Mouse (Mus musculus): ENCODE measurements around the gene Asic4. TPM values are rescaled to one million over a fixed set of nuclear protein-coding genes. Genes with fewer than 3 reads are reported as not detected.

The Asic4 gene
- total RNA-seq, 2 experiments from 2014 or later = not detected

DNA sequence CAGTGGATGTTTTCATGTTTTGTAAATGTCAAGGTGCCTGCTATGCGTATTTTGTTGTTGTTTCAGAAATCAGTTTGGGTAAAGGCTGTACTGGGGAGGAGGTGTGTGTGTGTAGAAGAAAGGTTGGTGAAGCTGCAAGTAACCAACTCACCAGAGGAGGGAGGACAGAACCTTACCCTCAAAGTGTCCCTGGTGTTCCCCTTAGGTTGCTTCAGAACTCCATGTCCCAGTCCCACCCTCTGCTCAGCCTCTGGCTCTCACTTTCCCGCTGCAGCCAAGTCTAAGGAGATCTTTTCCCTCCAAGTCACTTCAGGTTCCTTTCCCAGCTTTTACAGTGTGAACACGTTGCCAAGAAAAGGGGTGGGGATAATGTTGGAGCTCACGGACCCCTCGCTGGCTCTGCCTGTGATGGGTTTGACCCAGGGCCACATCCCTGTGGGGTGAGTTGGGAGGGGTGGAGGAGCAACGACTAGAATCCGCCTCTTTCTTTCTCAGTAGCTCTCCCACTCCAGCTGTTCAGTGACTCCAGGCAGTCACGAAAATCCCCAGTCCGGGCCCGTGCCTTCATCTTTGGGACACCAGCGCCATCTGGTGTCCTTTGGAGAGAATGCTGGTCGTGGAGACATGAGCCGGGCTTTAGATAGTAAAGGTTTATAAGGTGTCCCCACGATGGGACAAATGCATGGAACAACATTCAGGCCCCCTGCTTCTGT is 17.1 kb downstream of the Asic4 start:
- DNase-seq = peak; percentile 89

DNA sequence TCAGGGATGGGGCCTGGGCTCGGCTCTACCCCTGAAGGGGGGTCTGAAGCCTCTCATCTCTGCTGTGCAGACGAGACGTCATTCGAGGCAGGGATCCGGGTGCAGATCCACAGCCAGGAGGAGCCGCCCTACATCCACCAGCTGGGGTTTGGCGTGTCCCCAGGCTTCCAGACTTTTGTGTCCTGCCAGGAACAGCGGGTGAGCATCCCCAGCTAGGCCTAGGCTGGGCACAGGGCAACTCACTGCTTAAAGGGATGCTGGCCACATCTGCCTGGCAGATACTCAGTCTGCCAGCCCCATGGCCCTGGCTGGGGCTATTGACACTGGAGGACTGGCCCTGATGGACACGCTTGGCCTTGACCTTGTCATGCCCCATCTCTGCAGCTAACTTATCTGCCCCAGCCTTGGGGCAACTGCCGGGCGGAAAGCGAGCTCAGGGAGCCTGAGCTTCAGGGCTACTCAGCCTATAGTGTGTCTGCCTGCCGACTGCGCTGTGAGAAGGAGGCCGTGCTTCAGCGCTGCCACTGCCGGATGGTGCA is 19.1 kb downstream of the Asic4 start:
- DNase-seq = no peak

- DNase-seq = no peak
These were observed 26.2 kb downstream of the Asic4 start for GRCm38 (mm10) chr1:75476441-75476840.

- peak; percentile 89 for DNase-seq
These were observed 27.2 kb downstream of the Asic4 start for GRCm38 (mm10) chr1:75477264-75477965.

DNA sequence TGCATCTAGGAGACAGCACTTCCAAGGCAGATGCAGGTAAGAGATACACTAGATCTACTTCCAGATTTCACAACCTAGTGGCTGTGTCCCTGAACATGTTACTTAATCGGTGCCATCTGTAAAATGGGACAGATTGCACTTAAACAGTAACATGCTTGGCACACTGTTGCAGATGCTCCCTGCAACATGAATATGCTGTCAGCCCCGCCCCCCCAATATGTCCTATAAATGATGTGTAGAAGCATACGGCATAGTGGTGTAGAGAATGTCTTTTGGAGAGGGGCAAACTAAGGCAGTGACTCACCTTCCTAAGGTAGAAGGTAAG is 27.7 kb downstream of the Asic4 start:
- DNase-seq = no peak

DNA sequence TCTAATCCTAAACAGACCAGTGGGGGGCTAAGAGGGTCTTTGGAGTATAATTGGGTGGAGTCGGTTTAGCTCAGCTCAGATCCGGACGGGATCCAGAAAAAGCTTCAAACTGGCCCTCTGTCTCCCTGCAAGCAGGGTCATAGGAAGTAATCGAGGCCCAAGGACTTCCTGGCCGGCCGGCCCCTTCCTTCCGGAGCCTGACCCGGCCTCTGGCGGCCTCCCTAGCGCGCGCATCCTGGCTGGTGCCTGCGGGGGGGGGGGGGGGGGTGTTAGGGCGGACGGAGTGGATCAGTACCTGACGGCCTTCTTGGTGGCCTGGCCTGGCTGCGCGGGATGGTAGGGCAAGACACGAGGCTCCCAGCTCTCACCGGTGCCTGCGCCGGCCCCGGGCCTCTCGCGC is 28.3 kb downstream of the Asic4 start:
- DNase-seq = peak; percentile 69

DNA sequence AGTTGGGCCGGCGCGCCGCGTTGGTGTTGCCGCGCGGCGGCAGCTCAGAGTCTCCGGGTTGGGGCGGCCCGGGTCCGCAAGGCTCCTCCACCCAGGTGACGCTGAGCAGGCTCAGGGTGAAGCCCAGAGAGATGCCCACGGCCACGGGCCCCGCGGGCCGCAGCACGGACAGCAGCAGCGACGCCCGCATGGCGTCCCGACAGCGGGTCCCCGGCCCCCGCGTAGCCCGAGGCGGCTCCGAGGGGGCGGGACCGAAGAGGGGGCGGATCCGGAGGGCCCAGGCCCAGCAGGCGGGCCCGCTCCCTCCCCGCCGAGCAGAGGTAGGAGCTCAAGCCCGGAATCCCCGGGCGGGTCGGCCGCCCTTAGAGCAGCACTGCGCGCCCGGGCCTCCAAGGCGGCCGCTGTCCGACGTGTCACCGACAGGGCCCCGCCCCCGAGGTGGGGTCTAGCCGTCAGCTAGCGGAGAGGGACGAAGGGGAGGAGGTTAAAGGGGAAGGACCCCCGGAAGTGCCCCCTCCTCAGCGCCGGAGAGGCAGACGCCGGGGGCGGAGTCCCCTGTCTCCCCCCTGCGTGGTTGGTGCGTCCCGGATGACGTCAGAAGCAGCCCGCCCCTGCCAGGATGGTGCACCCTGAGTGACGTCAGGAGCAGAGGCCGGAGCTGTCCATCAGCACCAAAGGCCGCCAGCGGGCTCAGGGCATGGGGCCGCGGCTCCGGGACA is 28.8 kb downstream of the Asic4 start, which contains the start of the genes Chpf and Tmem198:
Chpf (minus strand) TSS at position 392 of the 719 bp plus-strand sequence.
Tmem198 (plus strand) TSS at position 617 of the 719 bp plus-strand sequence.
- peak; percentile 98 for DNase-seq

DNA sequence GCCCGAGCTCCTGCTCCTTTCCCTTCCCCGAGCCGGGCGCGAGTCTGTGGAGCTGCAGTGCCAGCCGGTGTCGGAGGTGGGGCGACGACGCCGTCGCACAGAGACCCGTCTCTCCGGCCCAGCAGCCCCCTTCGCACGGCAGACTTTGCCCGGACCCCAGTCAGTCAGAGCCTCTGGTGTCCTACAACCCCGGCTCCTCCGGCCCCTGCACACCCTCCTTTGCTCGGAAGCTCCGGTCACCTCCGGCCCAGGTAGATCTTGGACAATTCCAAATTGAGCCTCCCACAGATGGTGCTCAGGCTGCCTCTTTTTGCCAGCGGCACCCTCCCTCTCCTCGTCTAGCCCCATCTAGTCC is 29.4 kb downstream of the Asic4 start:
- no peak for DNase-seq

GRCm38 (mm10) chr1:75480036-75480435 is 29.8 kb downstream of the Asic4 start:
- no peak for DNase-seq

GRCm38 (mm10) chr1:75480735-75481134 is 30.5 kb downstream of the Asic4 start:
- no peak for DNase-seq

- no peak for DNase-seq
These were observed 36.3 kb downstream of the Asic4 start for GRCm38 (mm10) chr1:75486561-75486960.

- DNase-seq = no peak
These were observed 36.8 kb downstream of the Asic4 start for GRCm38 (mm10) chr1:75487040-75487404.

DNA sequence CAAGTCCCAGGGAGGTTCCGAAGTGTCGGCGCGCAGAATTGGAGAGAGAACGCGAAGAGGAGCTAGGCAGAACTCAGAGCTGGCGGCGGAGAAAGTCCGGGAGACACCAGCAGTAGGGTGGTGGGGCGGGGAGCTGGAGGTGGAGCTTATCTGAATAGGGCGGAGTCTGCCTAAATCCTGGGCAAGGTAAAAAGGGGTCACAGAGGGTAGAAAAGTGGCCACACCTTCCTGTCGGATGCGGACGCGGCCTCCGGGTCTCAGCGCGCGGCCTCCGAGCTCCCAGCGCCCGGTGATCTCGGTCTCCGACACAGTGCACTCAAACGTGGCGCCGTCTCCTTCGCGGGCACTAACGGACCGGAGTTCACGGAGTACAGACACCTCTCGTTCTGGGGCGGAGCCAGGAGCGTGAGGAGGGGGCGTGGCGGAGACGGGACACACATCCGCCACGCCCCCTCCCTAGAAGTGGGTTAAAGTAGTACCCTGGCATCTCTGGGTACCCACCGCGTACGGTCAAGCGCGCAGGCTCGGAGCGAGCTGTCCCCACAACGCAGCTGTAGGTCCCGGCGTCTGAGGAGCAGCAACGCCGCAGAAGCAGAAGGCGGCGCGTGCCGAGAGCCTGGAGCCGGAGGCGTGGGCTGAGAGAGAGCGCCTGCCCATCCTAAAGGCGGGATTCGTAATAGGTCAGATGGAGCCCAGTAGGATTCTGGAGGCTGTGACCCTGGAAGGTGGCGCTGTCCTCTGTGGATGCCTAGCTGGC is 37.3 kb downstream of the Asic4 start:
- DNase-seq = peak; percentile 68

GRCm38 (mm10) chr1:75490785-75491551 is 40.7 kb downstream of the Asic4 start:
- DNase-seq = no peak

GRCm38 (mm10) chr1:75492579-75493170 is 42.4 kb downstream of the Asic4 start:
- no peak for DNase-seq

GRCm38 (mm10) chr1:75494878-75495548 is 44.8 kb downstream of the Asic4 start:
- peak; percentile 57 for DNase-seq

GRCm38 (mm10) chr1:75498897-75499296 is 48.7 kb downstream of the Asic4 start:
- no peak for DNase-seq

DNA sequence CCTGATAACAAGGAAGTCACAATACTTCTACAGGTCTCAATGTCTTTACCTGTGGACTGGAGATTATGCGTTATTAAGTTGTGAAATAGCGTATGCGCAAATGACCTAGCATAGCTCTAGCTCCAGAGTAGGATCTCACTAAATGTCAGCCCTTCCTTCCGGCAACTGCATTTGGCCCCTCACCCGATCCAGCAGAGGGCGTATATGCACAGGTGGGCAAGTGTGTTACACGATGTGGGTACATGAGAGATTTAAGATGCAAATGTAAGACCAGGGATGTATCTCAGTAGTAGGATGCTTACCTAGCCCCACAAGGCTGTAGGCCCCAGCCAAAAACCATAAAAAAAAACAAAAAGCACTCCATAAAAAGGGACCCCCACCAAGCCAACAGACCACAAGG is 49.2 kb downstream of the Asic4 start:
- DNase-seq = no peak

GRCm38 (mm10) chr1:75501905-75502304 is 51.7 kb downstream of the Asic4 start:
- no peak for DNase-seq

- no peak for DNase-seq
These were observed 52.9 kb downstream of the Asic4 start for GRCm38 (mm10) chr1:75502945-75503650.

All from heart, postnatal 4 days (tissue).